Mouse (Mus musculus) telencephalon, adult 2 months (tissue): Measurements from ENCODE around the gene Frem1.
A peak's percentile ranks its signal among the peaks of the same experiment; 100 is the strongest.

Experiments
- DNase-seq: peaks from one replicate; pipeline ENCODE4 v3.0.0-alpha.2; 2011; ENCODE audit warnings: low read depth, low spot score

The Frem1 gene

DNA sequence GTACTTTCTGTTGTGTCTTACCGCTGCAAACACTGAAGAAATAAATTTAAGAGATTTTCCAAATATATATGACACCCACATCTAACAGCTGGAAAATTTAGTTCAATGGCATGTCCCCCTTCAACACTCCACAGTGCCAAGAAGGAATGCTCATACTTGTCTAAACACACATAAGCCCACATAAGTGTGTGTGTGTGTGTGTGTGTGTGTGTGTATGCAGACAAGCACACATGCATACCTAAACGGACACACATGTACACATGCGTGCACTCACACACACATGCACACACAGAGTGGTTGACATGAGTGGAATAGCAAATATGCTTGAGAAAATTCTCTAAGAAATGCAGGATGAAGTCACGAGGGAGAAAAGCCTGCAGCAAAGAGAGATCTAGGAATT is 179.6 kb downstream of the Frem1 start:
- no peak for DNase-seq

- DNase-seq = no peak
Measured at GRCm38 (mm10) chr4:82872121-82872520, 180.0 kb downstream of the Frem1 start.

DNA sequence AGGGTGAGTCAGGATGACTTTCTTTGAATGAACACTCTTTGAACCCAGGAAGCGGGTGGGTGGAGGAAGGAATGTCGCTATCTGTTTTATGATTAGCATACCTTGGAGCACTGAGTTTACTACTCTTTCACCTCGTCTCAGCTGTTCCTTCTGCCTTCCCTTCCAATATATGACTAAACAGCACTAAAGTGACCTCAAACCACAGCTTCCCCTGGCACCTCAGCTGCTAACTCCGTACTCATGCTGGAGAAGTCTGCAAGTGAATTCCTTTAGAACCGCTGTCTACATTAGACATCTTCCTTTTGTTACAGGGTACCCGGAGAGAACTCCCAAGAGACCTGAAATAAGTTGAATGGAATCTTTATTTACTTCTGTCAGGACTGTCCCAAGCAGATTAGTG is 181.2 kb downstream of the Frem1 start:
- no peak for DNase-seq

GRCm38 (mm10) chr4:82867731-82868445 is 184.3 kb downstream of the Frem1 start:
- DNase-seq = no peak

DNA sequence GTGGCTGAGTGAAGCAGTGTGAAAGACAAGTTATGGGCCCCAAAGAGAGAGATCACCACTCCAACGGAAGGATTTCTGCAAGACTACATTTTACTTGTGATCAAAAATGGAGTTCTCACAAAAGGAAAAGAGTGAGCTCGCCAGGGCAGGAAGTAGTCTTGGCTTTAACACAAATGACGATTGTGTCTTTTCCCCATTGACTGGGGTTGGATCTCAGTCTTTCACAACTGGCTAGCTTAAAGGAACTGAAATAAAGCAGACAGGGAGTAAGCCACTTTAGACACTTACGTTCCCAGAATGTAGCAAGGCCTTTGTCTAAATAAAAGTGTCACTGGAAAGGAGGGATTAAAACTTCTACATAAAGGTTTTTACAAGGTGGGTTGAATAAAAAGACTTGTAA is 185.0 kb downstream of the Frem1 start:
- no peak for DNase-seq

DNA sequence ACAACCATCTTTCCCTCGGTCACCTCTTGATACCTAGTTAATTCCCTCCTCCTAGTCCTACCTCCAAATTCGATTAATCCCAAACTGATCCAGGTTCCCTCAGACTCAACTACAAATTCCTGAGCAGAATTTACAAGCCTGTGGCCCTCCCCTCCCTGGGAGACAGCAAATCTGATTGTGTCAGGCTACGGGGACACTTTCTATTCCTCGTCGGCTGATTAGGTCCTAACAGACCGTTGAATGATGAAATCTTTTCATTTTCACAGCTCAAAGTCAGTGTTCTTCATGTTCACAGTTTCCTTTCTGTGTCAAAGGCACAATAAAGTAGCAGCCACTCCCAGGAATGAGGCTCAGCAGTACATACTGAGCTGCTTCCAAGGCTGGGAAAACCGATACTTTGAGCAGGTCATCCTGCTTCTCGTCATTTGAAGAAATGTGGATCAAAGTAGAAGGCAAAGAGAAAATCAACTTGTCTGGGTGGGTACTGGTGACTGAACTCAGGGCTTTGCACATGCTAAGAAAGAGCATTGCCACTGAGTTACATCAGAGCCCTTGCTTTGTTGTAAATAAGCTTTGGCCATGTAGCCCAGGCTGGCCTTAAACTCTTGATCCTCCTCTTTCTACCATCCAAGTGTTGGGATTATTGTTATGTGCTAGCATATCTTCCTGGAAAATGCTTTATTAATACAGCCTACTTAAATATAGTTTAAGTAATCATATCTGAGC is 187.0 kb downstream of the Frem1 start:
- DNase-seq = no peak

- no peak for DNase-seq
Measured at GRCm38 (mm10) chr4:82863316-82863715, 188.8 kb downstream of the Frem1 start.

DNA sequence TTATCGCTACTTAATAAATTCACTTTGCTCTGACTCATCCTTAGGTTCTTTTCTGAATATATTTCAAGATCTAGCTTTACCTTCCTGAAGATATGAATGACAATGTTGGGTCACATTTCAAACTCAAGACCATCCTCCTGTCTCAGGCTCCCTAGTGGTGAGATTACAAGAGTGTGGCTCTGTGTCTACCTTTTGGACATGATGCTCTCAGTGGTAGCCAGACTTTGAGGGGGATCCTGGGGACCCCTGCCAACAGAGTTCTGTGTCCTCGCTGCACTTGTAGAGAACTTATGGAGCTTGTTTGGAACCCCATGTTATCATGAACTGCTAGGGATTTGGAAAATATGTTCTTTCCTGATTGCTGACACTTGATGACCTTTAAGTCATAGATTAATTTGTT is 190.7 kb downstream of the Frem1 start:
- DNase-seq = no peak

- DNase-seq = no peak
Measured at GRCm38 (mm10) chr4:82860566-82860965, 191.6 kb downstream of the Frem1 start.

- peak; percentile 47 for DNase-seq
Measured at GRCm38 (mm10) chr4:82859131-82860125, 192.7 kb downstream of the Frem1 start, which contains the start of gene Zdhhc21. TSS of gene Zdhhc21 (minus strand) at chr4:82859958.

DNA sequence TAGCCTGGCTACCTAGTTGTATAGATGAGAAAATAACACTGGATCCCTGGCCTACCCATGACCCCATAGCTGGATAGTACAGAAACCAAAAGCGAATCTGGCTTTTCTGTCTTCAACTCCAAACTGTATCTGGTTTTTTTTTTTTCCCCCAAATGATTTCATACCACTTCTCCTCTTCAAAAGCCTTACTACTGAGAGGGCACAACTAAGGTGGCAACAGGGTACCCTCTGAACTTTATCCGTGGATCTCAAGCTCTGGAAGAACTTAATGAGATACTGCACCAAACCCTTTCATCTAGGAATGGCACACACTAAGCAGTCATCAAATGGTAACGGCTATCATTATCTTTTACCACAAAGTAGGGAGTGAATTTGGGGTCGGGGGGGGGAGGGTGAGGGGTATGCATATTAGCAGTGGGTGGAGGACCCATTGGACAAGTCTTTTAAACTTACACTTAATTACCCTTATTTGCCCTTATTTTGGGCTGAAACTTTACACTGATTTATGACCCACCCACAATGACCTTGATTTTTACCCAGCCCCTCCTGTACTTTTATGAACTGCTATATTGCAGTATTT is 193.6 kb downstream of the Frem1 start:
- no peak for DNase-seq

GRCm38 (mm10) chr4:82856986-82857385 is 195.2 kb downstream of the Frem1 start:
- DNase-seq = no peak

- DNase-seq = peak; percentile 16
Measured at GRCm38 (mm10) chr4:82853809-82854208, 198.3 kb downstream of the Frem1 start.

DNA sequence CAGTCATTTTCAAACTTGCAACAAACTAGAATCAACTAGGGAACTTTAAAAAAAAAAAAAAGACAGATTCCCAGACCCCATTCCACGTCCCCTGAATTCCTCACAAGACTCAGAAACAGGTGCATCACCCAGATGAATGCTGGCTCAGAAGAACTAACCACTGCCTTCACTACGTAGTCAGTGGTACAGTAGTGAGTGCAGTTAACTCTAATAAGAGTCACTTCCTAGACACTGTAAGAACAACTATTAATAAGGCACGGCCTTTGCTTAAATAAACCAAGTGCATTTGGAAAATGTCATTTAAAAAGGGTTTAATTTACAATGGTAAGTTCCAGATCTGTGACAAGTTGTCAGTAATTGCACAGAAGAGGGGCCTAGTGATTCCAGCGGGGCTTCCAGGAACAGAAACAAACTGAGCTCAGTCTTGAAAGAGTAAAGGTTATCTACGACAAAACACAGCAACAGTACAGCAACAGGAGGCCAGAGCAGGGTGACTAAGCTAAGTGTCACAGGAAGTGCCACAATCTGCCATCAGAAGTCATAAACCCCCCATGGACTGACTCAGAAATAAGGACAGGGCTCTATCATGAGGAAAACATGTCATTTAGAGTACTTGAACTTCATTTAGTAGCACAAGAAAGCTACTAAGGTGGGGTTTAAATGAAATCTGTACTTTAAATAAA is 203.4 kb downstream of the Frem1 start:
- DNase-seq = no peak
